Mouse (Mus musculus) adrenal gland, postnatal 0 days (tissue): Measurements from ENCODE around the gene Clasrp. TPM values are rescaled to one million over a fixed set of nuclear protein-coding genes. Genes with fewer than 3 reads are reported as not detected.

Experiments used
- polyA plus RNA-seq: library from polyadenylated mRNA; unstranded; fragments of >200 nt; fragmentation: Nextera tagmentation; extraction: Ambion mirVana; gene quantifications from 2 replicates; pipeline ENCODE4 v1.2.1, GENCODE M21; 2015

Clasrp gene
- 22.1 and 32.9 TPM in 2 replicates for polyA plus RNA-seq

DNA sequence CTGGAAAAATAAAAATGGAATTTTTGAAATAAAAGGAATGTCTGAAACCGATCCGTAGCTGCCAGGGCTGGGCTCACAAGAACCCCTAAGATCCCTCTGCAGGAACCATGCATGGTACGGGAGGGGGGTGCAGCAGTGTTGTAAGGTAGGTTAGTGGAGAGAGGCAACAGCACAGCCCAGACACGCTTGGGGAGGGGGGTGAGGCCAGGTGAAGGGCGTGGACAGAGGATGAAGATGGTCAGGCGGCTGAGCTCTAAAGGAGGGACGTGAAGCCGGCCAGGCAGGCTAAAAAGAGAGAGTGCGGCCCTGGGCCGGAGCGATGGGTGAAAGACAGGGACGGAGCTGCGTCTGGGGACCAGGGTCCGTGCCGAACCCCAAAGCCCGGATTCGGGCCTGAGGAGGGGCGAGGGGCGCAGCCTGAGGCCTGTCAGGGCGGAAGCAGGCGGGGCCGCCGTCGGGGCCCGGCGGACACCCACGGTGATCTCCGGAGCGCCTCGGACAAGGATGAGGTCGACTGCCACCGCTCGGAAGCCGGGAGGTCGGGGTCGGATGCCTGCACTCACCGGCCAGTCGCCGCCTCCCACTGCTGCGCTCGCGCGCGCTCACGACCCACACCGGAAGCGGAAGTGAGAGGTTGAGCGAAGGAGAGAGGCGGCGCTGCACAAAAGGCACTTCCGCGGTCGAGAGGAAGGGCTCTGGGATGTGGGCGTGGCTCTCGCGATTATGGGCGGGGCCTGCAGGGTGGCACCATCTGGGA is at the start of gene Clasrp:
Clasrp (minus strand) TSS at position 638 of the 757 bp plus-strand sequence.

DNA sequence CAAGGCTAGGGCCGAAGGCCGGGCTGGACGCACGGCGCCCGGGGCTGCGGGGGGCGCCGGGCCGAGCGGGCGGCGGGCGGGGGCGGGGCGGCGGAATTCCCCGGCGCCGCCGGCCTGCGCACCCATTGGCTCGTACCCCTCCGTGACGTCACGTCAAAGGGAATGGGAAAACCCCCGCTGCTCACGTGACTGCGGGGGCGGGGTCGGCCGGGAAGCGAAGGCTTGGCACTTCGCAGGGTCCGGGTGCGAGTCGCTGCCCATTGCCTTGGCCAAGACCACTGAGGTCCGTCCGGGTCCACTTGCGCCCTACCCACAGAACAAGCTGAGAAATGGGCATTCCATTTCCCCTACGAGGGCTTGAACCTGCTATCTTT is 25.1 kb upstream of the Clasrp start, which contains the start of gene Relb:
Relb (minus strand) TSS at position 78 of the 374 bp plus-strand sequence.

DNA sequence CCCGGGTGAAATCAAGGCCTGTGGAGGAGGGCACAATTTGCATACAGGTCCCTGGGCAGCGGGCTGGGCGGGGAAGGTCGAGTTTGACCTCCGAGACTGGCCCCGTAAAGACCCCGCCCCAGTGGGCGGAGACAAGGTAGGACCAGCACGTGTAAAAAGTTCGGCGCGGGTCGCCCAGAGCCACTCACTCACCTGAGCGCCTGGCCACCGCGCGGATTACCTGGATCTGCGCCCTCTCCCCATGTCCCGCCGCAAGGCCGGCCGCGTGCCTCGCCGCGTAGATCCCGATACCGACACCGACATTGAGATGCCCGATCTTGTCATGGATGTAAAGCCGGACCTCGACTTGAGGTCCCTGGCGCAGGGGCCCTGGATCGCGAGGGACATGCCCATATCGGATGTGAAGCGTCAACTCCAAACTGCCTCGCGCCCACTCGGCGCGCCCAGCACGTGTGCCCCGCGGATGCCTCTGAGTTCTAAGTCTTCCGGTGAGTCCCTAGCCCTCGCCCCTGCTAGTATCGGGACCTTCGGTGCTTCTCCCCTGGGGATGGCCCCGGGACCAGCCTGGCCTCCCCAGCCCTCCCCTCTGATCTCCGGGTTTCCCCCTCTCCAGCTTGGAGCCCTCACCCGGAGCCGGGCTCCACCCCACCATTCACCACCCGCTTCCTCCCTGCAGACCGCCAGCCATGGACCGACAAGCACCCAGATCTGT is 27.0 kb downstream of the Clasrp start, which contains the start of the genes Zfp296 and Gemin7:
Zfp296 (plus strand) TSS at position 147 of the 712 bp plus-strand sequence.
Gemin7 (minus strand) TSS at position 455 of the 712 bp plus-strand sequence.

DNA sequence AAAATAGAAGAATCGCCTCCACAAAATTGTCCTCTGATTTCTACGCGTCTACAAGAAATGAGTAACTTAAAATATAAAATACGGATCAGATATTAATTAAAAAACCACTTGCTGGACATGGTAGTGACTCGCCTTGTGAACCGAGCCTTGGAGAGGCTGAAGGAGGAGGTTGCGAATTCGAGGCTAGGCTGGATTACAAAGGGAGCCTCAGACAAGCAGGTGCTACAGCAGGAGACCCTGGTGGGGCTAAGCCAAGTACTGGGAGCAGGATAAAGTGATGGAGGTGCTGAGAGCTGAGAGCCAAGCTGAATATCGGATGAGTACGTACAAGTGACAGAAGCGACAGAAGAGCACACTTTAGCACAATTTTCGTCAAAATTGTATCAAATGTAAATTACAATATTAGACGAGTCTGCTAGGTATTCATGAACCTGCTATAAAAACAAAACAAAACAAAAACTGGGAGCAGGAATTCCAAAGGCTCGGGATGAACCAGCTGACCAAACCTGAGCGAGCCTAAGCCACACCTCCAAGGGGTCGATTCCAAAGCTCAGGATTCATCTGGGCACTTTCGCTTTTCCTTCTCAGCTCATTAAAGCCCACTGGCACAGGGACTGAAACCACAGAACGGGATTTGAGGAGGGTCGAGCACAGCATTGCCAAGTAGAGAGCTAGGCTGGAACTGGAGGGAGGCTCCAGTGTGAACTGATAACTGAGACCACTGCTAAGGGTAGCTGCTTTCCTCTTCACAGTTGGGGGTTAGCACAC is 41.5 kb downstream of the Clasrp start, which contains the start of gene Ppp1r37:
Ppp1r37 (minus strand) TSS at position 434 of the 768 bp plus-strand sequence.

Other genes with a start within 250 kb of the Clasrp start
- 11.2 and 13.6 TPM in 2 replicates for gene Cd3eap, start 245.0 kb downstream of the Clasrp start, polyA plus RNA-seq
- 2.7 and 2.9 TPM in 2 replicates for gene Ppp1r13l, start 244.7 kb downstream of the Clasrp start, polyA plus RNA-seq
- 4.0 and 8.3 TPM in 2 replicates for gene Ercc2, start 222.5 kb downstream of the Clasrp start, polyA plus RNA-seq
- gene Klc3, start 200.4 kb downstream of the Clasrp start, polyA plus RNA-seq = 2.5 and 2.6 TPM in 2 replicates
- 10.6 and 33.2 TPM in 2 replicates for gene Ckm, start 199.7 kb downstream of the Clasrp start, polyA plus RNA-seq
- gene Mark4, start 145.7 kb downstream of the Clasrp start, polyA plus RNA-seq = 8.1 and 10.4 TPM in 2 replicates
- gene Exoc3l2, start 141.2 kb downstream of the Clasrp start, polyA plus RNA-seq = 2.6 and 5.1 TPM in 2 replicates
- gene Bloc1s3, start 96.1 kb downstream of the Clasrp start, polyA plus RNA-seq = 4.9 and 6.2 TPM in 2 replicates
- 129 and 139 TPM in 2 replicates for gene Trappc6a, start 96.1 kb downstream of the Clasrp start, polyA plus RNA-seq
- gene Nkpd1, start 86.6 kb downstream of the Clasrp start, polyA plus RNA-seq = 0.06 TPM in 1 of 2 replicates, not detected in the other
- 19.5 and 22.1 TPM in 2 replicates for gene Ppp1r37, start 41.4 kb downstream of the Clasrp start, polyA plus RNA-seq
- gene Zfp296, start 27.2 kb downstream of the Clasrp start, polyA plus RNA-seq = 0.33 TPM in 1 of 2 replicates, not detected in the other
- gene Gemin7, start 26.9 kb downstream of the Clasrp start, polyA plus RNA-seq = 154 and 169 TPM in 2 replicates
- gene Relb, start 25.0 kb upstream of the Clasrp start, polyA plus RNA-seq = 14.3 and 18.7 TPM in 2 replicates
- gene Clptm1, start 60.5 kb upstream of the Clasrp start, polyA plus RNA-seq = 76.8 and 122 TPM in 2 replicates
- 46.6 and 129 TPM in 2 replicates for gene Apoc2, start 73.5 kb upstream of the Clasrp start, polyA plus RNA-seq
- 21.0 and 40.0 TPM in 2 replicates for gene Gm44805, start 76.9 kb upstream of the Clasrp start, polyA plus RNA-seq
- 243 and 317 TPM in 2 replicates for gene Apoc4, start 77.0 kb upstream of the Clasrp start, polyA plus RNA-seq
- 259 and 269 TPM in 2 replicates for gene Apoc1, start 88.2 kb upstream of the Clasrp start, polyA plus RNA-seq
- gene Apoe, start 94.7 kb upstream of the Clasrp start, polyA plus RNA-seq = 1,447 and 1,846 TPM in 2 replicates
- gene Tomm40, start 111.0 kb upstream of the Clasrp start, polyA plus RNA-seq = 70.2 and 118 TPM in 2 replicates
- 53.2 and 64.0 TPM in 2 replicates for gene Nectin2, start 146.0 kb upstream of the Clasrp start, polyA plus RNA-seq
- 57.6 and 58.9 TPM in 2 replicates for gene Bcam, start 166.5 kb upstream of the Clasrp start, polyA plus RNA-seq
- gene Cblc, start 192.3 kb upstream of the Clasrp start, polyA plus RNA-seq = 0.65 and 1.3 TPM in 2 replicates
- gene Bcl3, start 218.3 kb upstream of the Clasrp start, polyA plus RNA-seq = 4.0 and 5.9 TPM in 2 replicates
- 0.18 and 0.55 TPM in 2 replicates for gene Gm19345, start 247.5 kb upstream of the Clasrp start, polyA plus RNA-seq